Mouse (Mus musculus) midbrain, embryonic 13.5 days (tissue): ENCODE measurements around the gene Gm10645. TPM values are rescaled to one million over a fixed set of nuclear protein-coding genes. Genes with fewer than 3 reads are reported as not detected.

Source experiments
- ATAC-seq: fragments of 200-750 bp; cut with Nextera tagmentation; 2 replicates; pipeline ENCODE4 v1.8.0; 2017; ENCODE audit warnings: mild to moderate bottlenecking, moderate TSS enrichment, moderate library complexity
- H3K27ac ChIP-seq: fragments of 300-500 bp; sonication (generic); 2 replicates; pipeline ENCODE4 v1.5.1; 2015; ENCODE audit warnings: inconsistent platforms, mild to moderate bottlenecking, moderate library complexity
- H3K27me3 ChIP-seq: fragments of 300-500 bp; sonication (generic); 2 replicates; pipeline ENCODE4 v1.6.1; 2015; ENCODE audit warnings: mild to moderate bottlenecking, inconsistent platforms
- H3K36me3 ChIP-seq: fragments of 300-500 bp; sonication (generic); 2 replicates; pipeline ENCODE4 v1.6.1; 2015; ENCODE audit warnings: mild to moderate bottlenecking, inconsistent platforms
- H3K4me1 ChIP-seq: fragments of 300-500 bp; sonication (generic); replicated peaks from 2 replicates; pipeline ENCODE4 v1.6.1; 2015; ENCODE audit warnings: inconsistent platforms
- H3K4me2 ChIP-seq: fragments of 300-500 bp; sonication (generic); replicated peaks from 2 replicates; pipeline ENCODE4 v1.6.1; 2015; ENCODE audit warnings: moderate library complexity, mild to moderate bottlenecking, inconsistent platforms
- H3K4me3 ChIP-seq: fragments of 300-500 bp; sonication (generic); replicated peaks from 2 replicates; pipeline ENCODE4 v1.5.1; 2015; ENCODE audit warnings: mild to moderate bottlenecking, inconsistent platforms
- H3K9ac ChIP-seq: fragments of 300-500 bp; sonication (generic); replicated peaks from 2 replicates; pipeline ENCODE4 v1.6.1; 2015; ENCODE audit warnings: mild to moderate bottlenecking, inconsistent platforms
- H3K9me3 ChIP-seq: fragments of 300-500 bp; sonication (generic); 2 replicates; pipeline ENCODE4 v1.6.1; 2016; ENCODE audit warnings: mild to moderate bottlenecking, inconsistent platforms
- WGBS: fragments of 180-500 bp; shearing (Covaris S2); methylation state at CpG from one replicate; pipeline ENCODE4 v1.1.7; 2015; 5-methylcytosine and 5-hydroxymethylcytosine counted together
- polyA plus RNA-seq: library from polyadenylated mRNA; unstranded; fragments of >200 nt; fragmentation: Nextera tagmentation; extraction: Ambion mirVana; gene quantifications from 2 replicates; pipeline ENCODE4 v1.2.1, GENCODE M21; 2015

The Gm10645 gene
- polyA plus RNA-seq, 1 experiment from 2014 or later, result 7.4 TPM

DNA sequence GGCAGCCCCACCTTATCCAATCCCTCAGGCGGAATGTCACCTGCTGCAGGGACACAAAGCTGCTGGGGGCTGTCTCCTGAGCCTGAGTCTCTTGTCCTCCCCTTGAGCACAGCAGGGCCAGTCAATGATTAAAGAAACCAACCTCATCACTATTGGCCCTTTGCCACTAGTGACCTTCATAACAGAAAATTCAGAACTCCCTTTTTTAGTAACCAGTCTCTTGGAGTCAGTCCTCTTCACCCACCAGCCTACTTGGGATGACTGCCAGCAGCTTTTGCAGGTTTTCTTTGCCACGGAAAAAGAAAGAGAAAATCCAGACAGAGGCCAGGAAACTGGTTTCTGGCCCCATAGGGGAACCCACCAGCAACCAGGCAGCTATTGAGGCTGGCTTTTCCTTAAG is 30.9 kb downstream of the Gm10645 start:
- Histone ChIP-seq H3K36me3 (no peaks in the 10 kb centered on the region), H3K27ac (no peak overlapping the region), H3K27me3 (no peaks in the 10 kb centered on the region), H3K4me1 (no peaks in the 10 kb centered on the region), H3K9ac (no peak overlapping the region), H3K4me3 (no peak overlapping the region), H3K4me2 (no peak overlapping the region), H3K9me3 (no peaks in the 10 kb centered on the region)
- no peak for ATAC-seq
- WGBS, result 66% methylated on average over 2 of the region's 2 CpGs

Other genes with a start within 250 kb of the Gm10645 start
- gene Tbc1d9, start 818 bp downstream of the Gm10645 start, polyA plus RNA-seq, result 12.6 and 13.5 TPM in 2 replicates
- 0.15 and 0.16 TPM in 2 replicates for gene Ucp1, start 124.2 kb upstream of the Gm10645 start, polyA plus RNA-seq
- gene Elmod2, start 166.3 kb upstream of the Gm10645 start, polyA plus RNA-seq, result 30.5 and 32.0 TPM in 2 replicates
- gene Mgat4d, start 182.3 kb upstream of the Gm10645 start, polyA plus RNA-seq, result not detected in 2 replicates
- 6.5 and 6.8 TPM in 2 replicates for gene Clgn, start 223.7 kb upstream of the Gm10645 start, polyA plus RNA-seq